Mouse (Mus musculus): ENCODE data around the gene Gm42421. TPM values are rescaled to one million over a fixed set of nuclear protein-coding genes. Genes with fewer than 3 reads are reported as not detected.
A peak's percentile ranks its signal among the peaks of the same experiment; 100 is the strongest.

Gene Gm42421
- total RNA-seq, 2 experiments from 2014 or later: 1.2 to 2.6 TPM

DNA sequence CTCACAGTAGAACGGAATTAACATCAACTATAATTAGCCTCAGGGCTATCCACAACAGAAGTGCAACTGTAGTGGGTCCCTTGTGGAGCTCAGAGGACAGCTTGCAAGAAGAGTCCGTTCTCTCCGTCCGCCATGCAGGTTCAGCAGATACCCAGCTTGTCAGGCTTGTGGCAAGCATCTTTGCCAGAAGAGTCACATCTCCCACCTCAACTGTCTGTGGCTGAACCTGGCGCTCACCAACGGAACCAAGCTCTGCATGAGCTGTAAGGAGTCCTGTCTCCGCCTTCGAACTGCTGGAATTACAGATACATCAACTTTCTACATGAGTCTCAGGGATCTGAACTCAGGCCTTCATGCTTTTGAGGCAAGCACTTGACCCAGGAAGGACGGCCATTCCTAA, 8.2 kb downstream of the Gm42421 start:
- no peak for DNase-seq

- no peak for DNase-seq
Measured at GRCm38 (mm10) chr5:143941588-143941987, 13.6 kb downstream of the Gm42421 start.

GRCm38 (mm10) chr5:143943231-143944125, 15.5 kb downstream of the Gm42421 start:
- peak; percentile 76 to 85 for DNase-seq

- DNase-seq: no peak
Measured at GRCm38 (mm10) chr5:143948361-143948760, 20.4 kb downstream of the Gm42421 start.

- no peak for DNase-seq
Measured at GRCm38 (mm10) chr5:143950016-143950415, 22.0 kb downstream of the Gm42421 start.

- DNase-seq: no peak
Measured at GRCm38 (mm10) chr5:143957101-143957500, 29.1 kb downstream of the Gm42421 start.

- no peak for DNase-seq
Measured at GRCm38 (mm10) chr5:143959551-143959950, 31.6 kb downstream of the Gm42421 start.

GRCm38 (mm10) chr5:143961176-143961575, 33.2 kb downstream of the Gm42421 start:
- no peak for DNase-seq

- no peak for DNase-seq
Measured at GRCm38 (mm10) chr5:143965586-143966345, 37.8 kb downstream of the Gm42421 start.

- DNase-seq: no peak
Measured at GRCm38 (mm10) chr5:143966671-143967070, 38.7 kb downstream of the Gm42421 start.

DNA sequence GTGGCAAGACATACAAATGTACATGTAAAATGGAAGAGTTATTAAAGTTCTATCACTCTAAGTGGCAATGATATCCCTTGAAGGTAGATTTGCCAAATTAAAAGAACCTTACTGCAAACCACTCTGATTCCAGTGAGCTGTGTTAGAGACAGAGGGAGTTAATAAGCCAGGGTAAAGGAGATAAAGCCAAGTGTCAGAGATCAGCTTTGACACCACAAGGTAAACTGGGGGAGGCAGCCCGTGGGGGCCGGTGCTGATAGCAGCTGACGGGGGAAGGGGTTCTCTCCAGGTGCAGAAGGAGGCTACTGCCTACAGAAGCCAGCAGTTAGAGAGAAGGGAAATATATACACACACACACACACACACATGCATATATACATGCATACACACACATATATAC, 44.7 kb downstream of the Gm42421 start:
- DNase-seq: no peak

- peak; percentile 43 to 55 for DNase-seq
Measured at GRCm38 (mm10) chr5:143974931-143975630, 47.1 kb downstream of the Gm42421 start.

DNA sequence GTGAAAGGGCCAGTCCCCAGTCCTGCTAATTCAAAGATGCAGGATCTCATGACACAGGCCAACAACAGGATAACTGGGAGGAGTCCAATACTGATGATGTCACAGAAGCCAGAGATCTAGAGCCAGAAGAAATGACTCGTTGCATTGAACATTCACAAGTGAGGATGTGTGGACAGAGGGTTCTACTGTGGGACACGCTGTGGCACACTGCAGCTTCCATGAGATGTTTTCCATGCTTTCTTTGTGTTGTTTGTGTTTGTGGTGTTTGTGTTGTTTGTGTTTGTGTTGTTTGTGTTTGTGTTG, 47.6 kb downstream of the Gm42421 start:
- DNase-seq: no peak

- DNase-seq: no peak
Measured at GRCm38 (mm10) chr5:143976232-143976631, 48.3 kb downstream of the Gm42421 start.

DNA sequence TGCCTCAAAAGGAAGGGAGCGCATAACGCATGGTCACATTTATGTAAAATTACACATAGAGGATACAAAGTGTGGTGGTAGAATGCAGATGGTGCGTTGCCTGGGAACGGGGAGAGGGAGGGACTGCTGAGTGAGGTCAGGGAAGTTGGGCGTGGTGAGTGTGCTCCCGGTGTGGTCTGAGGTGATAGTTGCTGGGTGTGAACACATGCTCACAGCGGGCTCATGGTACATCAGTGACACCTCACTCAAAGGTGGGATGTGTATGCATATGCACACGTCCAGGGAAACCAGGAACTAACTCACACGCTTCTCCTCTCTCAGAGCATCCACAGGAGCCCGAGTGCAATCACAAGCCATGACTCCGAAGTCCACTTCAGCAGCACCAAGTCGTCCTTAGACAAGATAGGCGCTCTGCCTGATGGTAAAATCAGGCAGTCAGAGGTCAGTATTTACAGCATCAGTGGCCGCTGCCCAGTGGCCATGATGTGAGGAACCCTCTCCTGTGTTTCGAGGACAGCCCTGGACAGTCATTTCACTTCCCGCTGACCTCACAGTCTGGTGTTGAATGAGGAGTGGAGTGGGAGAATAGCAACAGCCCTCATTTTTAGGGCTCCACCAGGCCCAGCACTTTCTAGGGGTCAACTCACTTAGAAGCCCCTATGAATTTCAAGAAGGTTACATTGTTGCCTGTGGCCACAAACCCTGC, 48.9 kb downstream of the Gm42421 start:
- DNase-seq: no peak

GRCm38 (mm10) chr5:143980858-143981257, 52.9 kb downstream of the Gm42421 start:
- DNase-seq: no peak

GRCm38 (mm10) chr5:143982361-143982760, 54.4 kb downstream of the Gm42421 start:
- no peak for DNase-seq

GRCm38 (mm10) chr5:143985381-143985780, 57.4 kb downstream of the Gm42421 start:
- no peak for DNase-seq
